Mouse (Mus musculus) left cerebral cortex, adult 2 months (tissue): ENCODE measurements around the gene Hist1h2bg. TPM values are rescaled to one million over a fixed set of nuclear protein-coding genes. Genes with fewer than 3 reads are reported as not detected.
A peak's percentile ranks its signal among the peaks of the same experiment; 100 is the strongest.
"Not testable (repeated sequence)": the region's sequence is repeated elsewhere in the genome, so short reads cannot be mapped to it uniquely, and the experiment has no call there.

ENCODE experiments used
- DNase-seq, 2 experiments: peaks; one replicate each; pipeline ENCODE4 v3.0.0; 2021 to 2022; ENCODE audit warnings: low spot score in 2 of 2, mixed read lengths in 1 of 2; ENCODE audit errors: extremely low spot score in 1 of 2
- H3K27ac ChIP-seq: fragments of 200-600 bp; 2 replicates; pipeline ENCODE4 v1.8.1; 2022
- H3K4me3 ChIP-seq: fragments of 200-600 bp; 2 replicates; pipeline ENCODE4 v1.8.1; 2022
- CTCF ChIP-seq: fragments of 200-600 bp; IDR thresholded peaks from 2 replicates; pipeline ENCODE4 v1.8.1; 2022; ENCODE audit warnings: antibody characterized with exemption, mild to moderate bottlenecking, moderate library complexity
- intact Hi-C: fragments of 180-260 bp; cut with DNase I; formaldehyde crosslinking; loops from one replicate; pipeline ENCODE4 v1.15.1; 2025
- total RNA-seq, 2 experiments: library from RNA; stranded (reverse); gene quantifications; 2 replicates each; pipeline ENCODE4 v1.2.3; 2021

Gene Hist1h2bg
- total RNA-seq, 2 experiments from 2014 or later: 68.0 to 71.2 TPM

- intact Hi-C loops: no loop called here
- Histone ChIP-seq H3K27ac (peak within 1 kb of the TSS; percentile 80), H3K4me3 (peak within 1 kb of the TSS; percentile 42)
- TF ChIP-seq CTCF: no peak
- DNase-seq: peak; percentile 45 to 54
These were observed 4.2 kb downstream of the Hist1h2bg start, which contains the start of gene Hist1h3d for GRCm38 (mm10) chr13:23575271-23575851. Hist1h3d (plus strand) TSS chr13:23575763.

GRCm38 (mm10) chr13:23575864-23576313, 4.7 kb downstream of the Hist1h2bg start:
- H3K4me3 ChIP-seq: peak overlapping the region; percentile 42
- DNase-seq: peak in 1 of 2 experiments; percentile 26
- H3K27ac ChIP-seq: peak overlapping the region; percentile 80
- intact Hi-C loops: not testable (repeated sequence)

GRCm38 (mm10) chr13:23576351-23576881, 5.2 kb downstream of the Hist1h2bg start:
- Histone ChIP-seq H3K27ac (peak overlapping the region; percentile 80), H3K4me3 (peak overlapping the region; percentile 42)
- no peak for DNase-seq
- intact Hi-C loops: no loop called here
- TF ChIP-seq CTCF: no peak

- H3K27ac ChIP-seq: no peak overlapping the region
- TF ChIP-seq CTCF: no peak
- H3K4me3 ChIP-seq: no peak overlapping the region
- intact Hi-C loops: no loop called here
- DNase-seq: no peak
These were observed 5.9 kb downstream of the Hist1h2bg start for GRCm38 (mm10) chr13:23576906-23577639.

GRCm38 (mm10) chr13:23577835-23578234, 6.6 kb downstream of the Hist1h2bg start:
- intact Hi-C loops: no loop called here
- H3K27ac ChIP-seq: no peak overlapping the region
- no peak for TF ChIP-seq CTCF
- H3K4me3 ChIP-seq: no peak overlapping the region
- DNase-seq: no peak

GRCm38 (mm10) chr13:23581408-23582218, 10.4 kb downstream of the Hist1h2bg start, which contains the start of gene Hist1h4d:
Hist1h4d (plus strand) TSS chr13:23581598.
- peak; percentile 96 to 97 for DNase-seq
- peak within 1 kb of the TSS; percentile 76 for H3K4me3 ChIP-seq
- no peak for TF ChIP-seq CTCF
- intact Hi-C loops: loop anchor here (2.0 to 10.0 kb wide), 5 partner anchors 116 to 1864 kb away; partner anchors contain the start of genes Hist1h1a, Hist1h1b, Hist1h1t and Hist1h2ai
- H3K27ac ChIP-seq: peak within 1 kb of the TSS; percentile 80

GRCm38 (mm10) chr13:23582219-23583056, 11.2 kb downstream of the Hist1h2bg start:
- intact Hi-C loops: loop anchor here (2.0 to 10.0 kb wide), 5 partner anchors 115 to 1865 kb away; partner anchors contain the start of genes Hist1h1a, Hist1h1b, Hist1h1t and Hist1h2ai
- peak overlapping the region; percentile 76 for H3K4me3 ChIP-seq
- H3K27ac ChIP-seq: peak overlapping the region; percentile 80
- no peak for DNase-seq
- TF ChIP-seq CTCF: no peak

GRCm38 (mm10) chr13:23583387-23584068, 12.3 kb downstream of the Hist1h2bg start:
- DNase-seq: no peak
- H3K27ac ChIP-seq: peak overlapping the region; percentile 24; the same call in 1 of the 2 replicates
- intact Hi-C loops: loop anchor here (2.0 to 10.0 kb wide), 5 partner anchors 114 to 1866 kb away; partner anchors contain the start of genes Hist1h1a, Hist1h1b, Hist1h1t and Hist1h2ai
- TF ChIP-seq CTCF: no peak
- H3K4me3 ChIP-seq: no peak overlapping the region

GRCm38 (mm10) chr13:23584331-23584730, 13.1 kb downstream of the Hist1h2bg start:
- TF ChIP-seq CTCF: no peak
- no peak for DNase-seq
- Histone ChIP-seq H3K27ac (peak overlapping the region; percentile 82), H3K4me3 (peak overlapping the region; percentile 67)
- intact Hi-C loops: loop anchor here (5.0 to 10.0 kb wide), 4 partner anchors 113 to 1867 kb away; partner anchors contain the start of genes Hist1h1a, Hist1h1b, Hist1h1t and Hist1h2ai

- intact Hi-C loops: loop anchor here (10.0 kb wide), 1 partner anchor 1800 kb away; the partner anchor contains the start of genes Hist1h1b, Hist1h2an, Hist1h2bp and Hist1h3i
- no peak for TF ChIP-seq CTCF
- Histone ChIP-seq H3K4me3 (peak overlapping the region; percentile 67), H3K27ac (peak overlapping the region; percentile 82)
- peak; percentile 65 to 66 for DNase-seq
These were observed 13.8 kb downstream of the Hist1h2bg start for GRCm38 (mm10) chr13:23585029-23585441.

GRCm38 (mm10) chr13:23585442-23586098, 14.4 kb downstream of the Hist1h2bg start:
- DNase-seq: peak; percentile 57 to 78
- Histone ChIP-seq H3K27ac (peak overlapping the region; percentile 82), H3K4me3 (peak overlapping the region; percentile 67)
- intact Hi-C loops: loop anchor here (2.0 to 10.0 kb wide), 3 partner anchors 35 to 1801 kb away; partner anchors contain the start of genes Hist1h1b, Hist1h2an, Hist1h2bc and Hist1h2be
